Mouse (Mus musculus): ENCODE data around the gene Timm29.
"Not testable (repeated sequence)": the region's sequence is repeated elsewhere in the genome, so short reads cannot be mapped to it uniquely, and the experiment has no call there.

Timm29 gene

GRCm38 (mm10) chr9:21576286-21576685 is 16.2 kb upstream of the Timm29 start:
- no peak for DNase-seq (ENCODE audit: low read depth in 1 of 2, low spot score in 2 of 2)

GRCm38 (mm10) chr9:21578226-21578625 is 14.3 kb upstream of the Timm29 start:
- no peak for DNase-seq (ENCODE audit: low read depth in 1 of 2, low spot score in 2 of 2)

- DNase-seq (ENCODE audit: low read depth in 1 of 2, low spot score in 2 of 2) = no peak
Measured at GRCm38 (mm10) chr9:21585401-21585800, 7.1 kb upstream of the Timm29 start.

GRCm38 (mm10) chr9:21587678-21588349 is 4.7 kb upstream of the Timm29 start:
- no peak for DNase-seq (ENCODE audit: low read depth in 1 of 2, low spot score in 2 of 2)

- no peak for DNase-seq (ENCODE audit: low read depth in 1 of 2, low spot score in 2 of 2)
Measured at GRCm38 (mm10) chr9:21588350-21588749, 4.2 kb upstream of the Timm29 start.

- no peak for DNase-seq (ENCODE audit: low read depth in 1 of 2, low spot score in 2 of 2)
Measured at GRCm38 (mm10) chr9:21589538-21589937, 3.0 kb upstream of the Timm29 start.

GRCm38 (mm10) chr9:21591127-21591830 is 1.2 kb upstream of the Timm29 start:
- DNase-seq (ENCODE audit: low read depth in 1 of 2, low spot score in 2 of 2) = no peak

- peak in 1 of 2 experiments; percentile 7 for DNase-seq (ENCODE audit: low read depth in 1 of 2, low spot score in 2 of 2)
Measured at GRCm38 (mm10) chr9:21591831-21592702, 455 bp upstream of the Timm29 start.

GRCm38 (mm10) chr9:21593122-21593721 is 700 bp downstream of the Timm29 start:
- peak in 1 of 2 experiments; percentile 44 for DNase-seq (ENCODE audit: low read depth in 1 of 2, low spot score in 2 of 2)

GRCm38 (mm10) chr9:21594350-21594749 is 1.8 kb downstream of the Timm29 start:
- not testable (repeated sequence) for DNase-seq (ENCODE audit: low read depth in 1 of 2, low spot score in 2 of 2)

- no peak for DNase-seq (ENCODE audit: low read depth in 1 of 2, low spot score in 2 of 2)
Measured at GRCm38 (mm10) chr9:21594838-21595237, 2.3 kb downstream of the Timm29 start.

GRCm38 (mm10) chr9:21598198-21598597 is 5.7 kb downstream of the Timm29 start:
- DNase-seq (ENCODE audit: low read depth in 1 of 2, low spot score in 2 of 2) = no peak

- no peak for DNase-seq (ENCODE audit: low read depth in 1 of 2, low spot score in 2 of 2)
Measured at GRCm38 (mm10) chr9:21600186-21600585, 7.7 kb downstream of the Timm29 start.

GRCm38 (mm10) chr9:21601073-21601472 is 8.6 kb downstream of the Timm29 start:
- DNase-seq (ENCODE audit: low read depth in 1 of 2, low spot score in 2 of 2) = peak in 1 of 2 experiments; percentile 6

- DNase-seq (ENCODE audit: low read depth in 1 of 2, low spot score in 2 of 2) = peak in 1 of 2 experiments; percentile 59
Measured at GRCm38 (mm10) chr9:21601722-21602399, 9.3 kb downstream of the Timm29 start.

GRCm38 (mm10) chr9:21604119-21604518 is 11.6 kb downstream of the Timm29 start:
- DNase-seq (ENCODE audit: low read depth in 1 of 2, low spot score in 2 of 2) = no peak

- no peak for DNase-seq (ENCODE audit: low read depth in 1 of 2, low spot score in 2 of 2)
Measured at GRCm38 (mm10) chr9:21605865-21606264, 13.3 kb downstream of the Timm29 start.

GRCm38 (mm10) chr9:21606648-21607047 is 14.1 kb downstream of the Timm29 start:
- no peak for DNase-seq (ENCODE audit: low read depth in 1 of 2, low spot score in 2 of 2)

GRCm38 (mm10) chr9:21609861-21610260 is 17.3 kb downstream of the Timm29 start:
- peak; percentile 74 to 76 for DNase-seq (ENCODE audit: low read depth in 1 of 2, low spot score in 2 of 2)

- no peak for DNase-seq (ENCODE audit: low read depth in 1 of 2, low spot score in 2 of 2)
Measured at GRCm38 (mm10) chr9:21614864-21615616, 22.5 kb downstream of the Timm29 start.

All from monocyte, adult 2 months (primary cell).